Mouse (Mus musculus): ENCODE data around the gene Fam185a. TPM values are rescaled to one million over a fixed set of nuclear protein-coding genes. Genes with fewer than 3 reads are reported as not detected.

Gene Fam185a
- polyA plus RNA-seq, 1 experiment from 2014 or later, result 6.0 TPM

GRCm38 (mm10) chr5:21438428-21438827 lies 13.7 kb downstream of the Fam185a start:
- no peaks in the 10 kb centered on the region for H3K4me1 ChIP-seq
- H3K4me3 ChIP-seq, result no peak overlapping the region
- no peaks in the 10 kb centered on the region for H3K27me3 ChIP-seq (replicated peaks; ENCODE audit: low read depth, poor library complexity, severe bottlenecking)
- no peaks in the 10 kb centered on the region for H3K36me3 ChIP-seq (replicated peaks)
- H3K9me3 ChIP-seq, result no peaks in the 10 kb centered on the region
- WGBS, result 93% methylated on average over 9 of the region's 9 CpGs
- no peak overlapping the region for H3K27ac ChIP-seq (replicated peaks)
- no peak for DNase-seq (ENCODE audit: low spot score)

GRCm38 (mm10) chr5:21439446-21440110 lies 14.8 kb downstream of the Fam185a start:
- Histone ChIP-seq H3K4me1 (no peaks in the 10 kb centered on the region), H3K27me3 (replicated peaks; ENCODE audit: low read depth, poor library complexity, severe bottlenecking) (no peaks in the 10 kb centered on the region), H3K9me3 (no peaks in the 10 kb centered on the region), H3K4me3 (no peak overlapping the region), H3K36me3 (replicated peaks) (no peaks in the 10 kb centered on the region), H3K27ac (replicated peaks) (no peak overlapping the region)
- WGBS, result 92% methylated on average over 7 of the region's 7 CpGs
- DNase-seq (ENCODE audit: low spot score), result no peak

- Histone ChIP-seq H3K36me3 (replicated peaks) (no peaks in the 10 kb centered on the region), H3K4me1 (no peaks in the 10 kb centered on the region), H3K4me3 (no peak overlapping the region), H3K27me3 (replicated peaks; ENCODE audit: low read depth, poor library complexity, severe bottlenecking) (no peaks in the 10 kb centered on the region), H3K9me3 (no peaks in the 10 kb centered on the region), H3K27ac (replicated peaks) (no peak overlapping the region)
- 88% methylated on average over 8 of the region's 8 CpGs for WGBS
- DNase-seq (ENCODE audit: low spot score), result no peak
These were observed 16.2 kb downstream of the Fam185a start for GRCm38 (mm10) chr5:21440833-21441530.

GRCm38 (mm10) chr5:21467387-21467786 lies 42.6 kb downstream of the Fam185a start:
- Histone ChIP-seq H3K36me3 (replicated peaks) (no peaks in the 10 kb centered on the region), H3K9me3 (no peaks in the 10 kb centered on the region), H3K27me3 (replicated peaks; ENCODE audit: low read depth, poor library complexity, severe bottlenecking) (no peaks in the 10 kb centered on the region), H3K4me1 (peaks cover 9% of the 10 kb centered on the region), H3K27ac (replicated peaks) (0 out of 2 replicates have a peak overlapping the region, but pooled peaks have one; percentile 12), H3K4me3 (no peak overlapping the region)
- peak; percentile 23 for DNase-seq (ENCODE audit: low spot score)
- whole genome bisulfite sequencing, result 52% methylated on average over 7 of the region's 7 CpGs

- H3K27ac ChIP-seq (replicated peaks), result no peak overlapping the region
- H3K36me3 ChIP-seq (replicated peaks), result no peaks in the 10 kb centered on the region
- H3K4me1 ChIP-seq, result peaks cover 9% of the 10 kb centered on the region
- no peak for DNase-seq (ENCODE audit: low spot score)
- H3K4me3 ChIP-seq, result no peak overlapping the region
- no peaks in the 10 kb centered on the region for H3K9me3 ChIP-seq
- H3K27me3 ChIP-seq (replicated peaks; ENCODE audit: low read depth, poor library complexity, severe bottlenecking), result no peaks in the 10 kb centered on the region
- WGBS, result 87% methylated on average over 12 of the region's 12 CpGs
These were observed 43.3 kb downstream of the Fam185a start for GRCm38 (mm10) chr5:21468100-21468499.

GRCm38 (mm10) chr5:21478428-21478827 lies 53.7 kb downstream of the Fam185a start:
- Histone ChIP-seq H3K27ac (replicated peaks) (no peak overlapping the region), H3K4me3 (no peak overlapping the region), H3K4me1 (peaks cover 6% of the 10 kb centered on the region), H3K27me3 (replicated peaks; ENCODE audit: low read depth, poor library complexity, severe bottlenecking) (no peaks in the 10 kb centered on the region), H3K36me3 (replicated peaks) (peaks cover 7% of the 10 kb centered on the region; the same call in 1 of the 2 replicates), H3K9me3 (no peaks in the 10 kb centered on the region)
- no peak for DNase-seq (ENCODE audit: low spot score)
- 94% methylated on average over 5 of the region's 5 CpGs for WGBS

- no peak for DNase-seq (ENCODE audit: low spot score)
- Histone ChIP-seq H3K4me1 (peaks cover 6% of the 10 kb centered on the region), H3K9me3 (no peaks in the 10 kb centered on the region), H3K4me3 (no peak overlapping the region), H3K27me3 (replicated peaks; ENCODE audit: low read depth, poor library complexity, severe bottlenecking) (no peaks in the 10 kb centered on the region), H3K27ac (replicated peaks) (peak overlapping the region; percentile 24; the same call in 1 of the 2 replicates), H3K36me3 (replicated peaks) (peaks cover 7% of the 10 kb centered on the region; the same call in 1 of the 2 replicates)
- 91% methylated on average over 5 of the region's 5 CpGs for WGBS
These were observed 55.0 kb downstream of the Fam185a start for GRCm38 (mm10) chr5:21479746-21480145.

- 91% methylated on average over 6 of the region's 6 CpGs for WGBS
- no peak for DNase-seq (ENCODE audit: low spot score)
- H3K4me3 ChIP-seq, result no peak overlapping the region
- H3K27ac ChIP-seq (replicated peaks), result no peak overlapping the region
- H3K36me3 ChIP-seq (replicated peaks), result peaks cover 7% of the 10 kb centered on the region; the same call in 1 of the 2 replicates
- H3K9me3 ChIP-seq, result no peaks in the 10 kb centered on the region
- H3K4me1 ChIP-seq, result peaks cover 6% of the 10 kb centered on the region
- no peaks in the 10 kb centered on the region for H3K27me3 ChIP-seq (replicated peaks; ENCODE audit: low read depth, poor library complexity, severe bottlenecking)
These were observed 56.8 kb downstream of the Fam185a start for GRCm38 (mm10) chr5:21481521-21481920.

- H3K9me3 ChIP-seq, result no peaks in the 10 kb centered on the region
- DNase-seq (ENCODE audit: low spot score), result no peak
These were observed 57.9 kb downstream of the Fam185a start for GRCm38 (mm10) chr5:21482446-21483222.

GRCm38 (mm10) chr5:21483275-21483674 lies 58.5 kb downstream of the Fam185a start:
- DNase-seq (ENCODE audit: low spot score), result no peak
- no peaks in the 10 kb centered on the region for H3K9me3 ChIP-seq
- no peaks in the 10 kb centered on the region for H3K27me3 ChIP-seq (replicated peaks; ENCODE audit: low read depth, poor library complexity, severe bottlenecking)
- no peak overlapping the region for H3K27ac ChIP-seq (replicated peaks)
- H3K4me3 ChIP-seq, result no peak overlapping the region
- peaks cover 7% of the 10 kb centered on the region; the same call in 1 of the 2 replicates for H3K36me3 ChIP-seq (replicated peaks)
- 79% methylated on average over 8 of the region's 8 CpGs for WGBS
- peaks cover 6% of the 10 kb centered on the region for H3K4me1 ChIP-seq

More at GRCm38 (mm10) chr5:21482446-21483222, 57.9 kb downstream of the Fam185a start:
- Histone ChIP-seq H3K4me1 (peaks cover 6% of the 10 kb centered on the region), H3K27me3 (replicated peaks; ENCODE audit: low read depth, poor library complexity, severe bottlenecking) (no peaks in the 10 kb centered on the region), H3K27ac (replicated peaks) (no peak overlapping the region), H3K36me3 (replicated peaks) (peaks cover 7% of the 10 kb centered on the region; the same call in 1 of the 2 replicates), H3K4me3 (no peak overlapping the region)
- 67% methylated on average over 11 of the region's 11 CpGs for WGBS

GRCm38 (mm10) chr5:21485197-21485829 lies 60.6 kb downstream of the Fam185a start:
- Histone ChIP-seq H3K4me1 (peaks cover 22% of the 10 kb centered on the region), H3K4me3 (no peak overlapping the region), H3K9me3 (no peaks in the 10 kb centered on the region), H3K36me3 (replicated peaks) (no peaks in the 10 kb centered on the region; the same call in 1 of the 2 replicates), H3K27me3 (replicated peaks; ENCODE audit: low read depth, poor library complexity, severe bottlenecking) (no peaks in the 10 kb centered on the region), H3K27ac (replicated peaks) (no peak overlapping the region)
- 89% methylated on average over 8 of the region's 8 CpGs for WGBS
- no peak for DNase-seq (ENCODE audit: low spot score)

- no peak overlapping the region for H3K4me3 ChIP-seq
- H3K27me3 ChIP-seq (replicated peaks; ENCODE audit: low read depth, poor library complexity, severe bottlenecking), result no peaks in the 10 kb centered on the region
- H3K36me3 ChIP-seq (replicated peaks), result no peaks in the 10 kb centered on the region
- peaks cover 29% of the 10 kb centered on the region for H3K4me1 ChIP-seq
- no peaks in the 10 kb centered on the region for H3K9me3 ChIP-seq
- no peak for DNase-seq (ENCODE audit: low spot score)
- WGBS, result 87% methylated on average over 5 of the region's 5 CpGs
- H3K27ac ChIP-seq (replicated peaks), result no peak overlapping the region
These were observed 62.0 kb downstream of the Fam185a start for GRCm38 (mm10) chr5:21486798-21487197.
